Mouse (Mus musculus) layer of hippocampus, adult 6 months (tissue): ENCODE results near the gene Ebi3. TPM values are rescaled to one million over a fixed set of nuclear protein-coding genes. Genes with fewer than 3 reads are reported as not detected.

ENCODE experiments used
- long read RNA-seq, 2 experiments: library from polyadenylated mRNA; unstranded; transcript quantifications; one replicate each; pipeline ENCODE4 v2.0.0; 2019 to 2020
- polyA plus RNA-seq: library from polyadenylated mRNA; unstranded; fragments of <200 nt; fragmentation: Nextera tagmentation; gene quantifications from 2 replicates; pipeline ENCODE4 v1.2.3, GENCODE M21; 2021

Gene Ebi3
- polyA plus RNA-seq, result 1.6 and 1.9 TPM in 2 replicates
- long read RNA-seq, experiment 1, result 0 reads
- long read RNA-seq, experiment 2, partial matches to known transcripts, result 0 of 1 reads
- long read RNA-seq, experiment 2, other reads (novel, unspliced or antisense), result 1 of 1 reads

DNA sequence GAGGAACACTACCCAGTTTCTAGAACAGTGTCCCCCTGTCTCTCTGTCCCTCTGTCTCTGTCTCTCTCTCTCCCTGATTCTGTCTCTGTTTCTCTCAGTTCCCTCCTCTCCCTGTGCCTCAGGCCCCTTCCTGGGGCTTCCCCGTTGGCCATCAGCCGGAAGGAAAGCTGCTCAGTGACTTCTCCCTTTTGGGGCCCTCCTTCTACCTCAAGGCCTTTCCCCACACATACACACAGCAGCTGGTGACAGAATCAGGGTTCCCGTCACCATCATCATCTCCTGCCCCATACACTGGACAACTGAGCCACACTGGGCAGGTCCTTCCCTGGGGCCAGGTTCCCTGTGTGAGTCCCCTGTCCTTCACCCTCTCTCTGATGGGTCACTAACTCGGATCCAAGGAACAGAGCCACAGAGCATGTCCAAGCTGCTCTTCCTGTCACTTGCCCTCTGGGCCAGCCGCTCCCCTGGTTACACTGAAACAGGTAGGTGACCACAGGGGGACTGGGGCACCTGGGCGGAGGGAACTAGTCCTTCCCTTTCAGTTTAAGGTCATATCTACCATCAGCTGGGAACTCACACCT is at the start of gene Ebi3:
Gene Ebi3 (plus strand): TSS at position 194 of the 581 bp plus-strand sequence.

DNA sequence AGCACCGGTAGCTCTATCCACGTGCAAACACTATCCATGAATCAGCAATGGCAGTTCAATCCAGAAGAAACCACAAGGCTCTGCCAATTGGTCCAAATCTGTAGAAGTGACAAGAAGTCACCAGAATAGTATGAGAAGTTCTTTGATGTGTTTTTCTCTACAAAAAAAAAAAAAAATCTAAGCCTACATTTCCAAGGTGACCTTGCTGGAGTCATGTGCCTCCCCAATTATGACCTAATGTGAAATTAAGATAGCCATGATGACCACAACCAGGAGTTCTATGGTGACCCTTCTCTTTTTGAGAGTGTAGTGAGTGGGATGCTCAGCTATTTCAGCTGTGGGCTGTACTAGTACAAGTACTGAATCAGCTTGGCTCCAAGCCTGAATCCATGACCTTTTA is 3.0 kb upstream of the Ebi3 start, which contains the start of gene Zfp119b:
Gene Zfp119b (minus strand): TSS at position 101 of the 400 bp plus-strand sequence.

DNA sequence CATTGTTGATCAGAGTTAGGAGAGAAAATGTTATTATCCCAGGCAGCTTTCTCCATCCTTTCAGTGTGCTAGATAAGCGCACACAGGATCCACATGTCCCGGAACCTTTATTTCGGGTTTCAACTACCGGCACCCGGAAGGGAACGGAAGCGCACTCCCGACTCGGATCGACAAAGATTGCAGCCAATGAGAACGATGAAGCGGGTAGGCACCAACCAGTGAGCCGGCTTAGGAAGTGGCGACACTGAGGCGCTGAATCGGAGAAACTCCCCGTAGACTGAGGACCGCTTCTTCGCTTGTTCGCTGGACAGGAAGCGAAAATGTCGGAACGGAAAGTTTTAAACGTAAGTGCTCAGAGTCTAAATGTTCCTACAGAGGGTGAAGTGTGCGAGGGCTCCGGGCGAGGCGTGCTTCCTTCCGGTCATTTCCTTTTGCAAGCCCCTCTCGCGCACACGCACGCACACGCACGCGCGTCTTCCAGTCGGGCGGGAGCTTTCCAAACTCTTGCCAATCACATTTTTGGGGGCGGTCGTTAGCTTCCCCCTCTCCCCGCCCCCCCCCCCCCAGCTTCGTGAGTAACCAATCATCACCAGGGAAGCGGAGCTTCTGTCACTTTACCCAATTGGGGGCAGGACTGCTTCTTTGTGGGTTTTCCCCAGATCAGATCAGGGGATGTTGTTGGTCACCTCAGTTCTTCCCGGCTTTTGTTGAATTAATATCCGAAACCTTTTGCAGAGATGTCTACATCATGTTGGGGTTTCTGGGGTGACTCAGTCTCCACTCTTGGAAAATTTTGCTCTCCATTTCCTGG is 6.7 kb downstream of the Ebi3 start, which contains the start of gene Yju2:
Gene Yju2 (plus strand): TSS at position 182 of the 811 bp plus-strand sequence.

DNA sequence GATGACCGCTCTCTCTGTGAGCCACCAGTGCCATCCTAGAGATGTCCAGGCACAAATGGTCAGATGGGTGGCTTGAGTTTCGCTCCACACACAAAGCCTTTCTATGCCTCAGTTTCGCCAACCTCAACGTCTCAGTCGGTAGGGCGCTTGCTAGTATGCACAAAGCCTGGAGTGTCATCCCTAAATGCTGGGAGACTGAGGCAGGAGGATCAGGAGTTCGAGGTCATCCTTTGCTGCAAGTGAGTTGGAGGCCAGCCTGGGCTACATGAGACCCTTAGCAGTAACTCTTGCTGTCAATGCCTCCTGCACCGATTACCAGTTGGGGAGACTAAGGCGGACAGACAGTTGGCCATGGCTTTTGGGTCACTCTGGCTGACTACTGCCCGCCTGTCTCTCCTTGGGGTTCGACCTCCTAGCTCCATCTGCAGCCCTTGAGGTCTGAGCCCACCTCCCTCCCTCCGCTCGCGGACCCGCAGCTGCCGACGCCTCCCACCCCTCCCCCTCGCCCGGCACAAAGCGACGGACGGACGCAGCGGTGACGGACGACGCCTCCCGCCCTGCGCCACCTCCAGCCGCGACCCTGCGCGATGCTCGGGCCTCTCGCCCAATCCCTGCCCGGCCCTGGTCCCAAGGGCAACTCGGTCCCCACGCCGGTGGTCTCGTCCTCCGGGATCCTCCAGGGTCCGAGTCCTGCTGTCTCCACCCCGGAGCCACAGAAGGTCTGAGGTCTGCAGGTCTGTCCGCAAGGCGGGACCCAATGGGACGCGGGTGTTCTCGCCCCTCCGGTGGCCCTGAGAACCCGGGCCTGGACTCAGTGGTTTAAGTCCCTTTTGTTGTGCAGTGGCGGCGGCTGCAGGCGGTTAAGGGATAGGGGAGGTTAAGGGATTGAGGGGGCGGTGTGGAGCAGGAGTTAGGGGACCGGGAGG is 17.8 kb downstream of the Ebi3 start, which contains the start of gene Shd:
Gene Shd (plus strand): TSS at position 502 of the 926 bp plus-strand sequence.

DNA sequence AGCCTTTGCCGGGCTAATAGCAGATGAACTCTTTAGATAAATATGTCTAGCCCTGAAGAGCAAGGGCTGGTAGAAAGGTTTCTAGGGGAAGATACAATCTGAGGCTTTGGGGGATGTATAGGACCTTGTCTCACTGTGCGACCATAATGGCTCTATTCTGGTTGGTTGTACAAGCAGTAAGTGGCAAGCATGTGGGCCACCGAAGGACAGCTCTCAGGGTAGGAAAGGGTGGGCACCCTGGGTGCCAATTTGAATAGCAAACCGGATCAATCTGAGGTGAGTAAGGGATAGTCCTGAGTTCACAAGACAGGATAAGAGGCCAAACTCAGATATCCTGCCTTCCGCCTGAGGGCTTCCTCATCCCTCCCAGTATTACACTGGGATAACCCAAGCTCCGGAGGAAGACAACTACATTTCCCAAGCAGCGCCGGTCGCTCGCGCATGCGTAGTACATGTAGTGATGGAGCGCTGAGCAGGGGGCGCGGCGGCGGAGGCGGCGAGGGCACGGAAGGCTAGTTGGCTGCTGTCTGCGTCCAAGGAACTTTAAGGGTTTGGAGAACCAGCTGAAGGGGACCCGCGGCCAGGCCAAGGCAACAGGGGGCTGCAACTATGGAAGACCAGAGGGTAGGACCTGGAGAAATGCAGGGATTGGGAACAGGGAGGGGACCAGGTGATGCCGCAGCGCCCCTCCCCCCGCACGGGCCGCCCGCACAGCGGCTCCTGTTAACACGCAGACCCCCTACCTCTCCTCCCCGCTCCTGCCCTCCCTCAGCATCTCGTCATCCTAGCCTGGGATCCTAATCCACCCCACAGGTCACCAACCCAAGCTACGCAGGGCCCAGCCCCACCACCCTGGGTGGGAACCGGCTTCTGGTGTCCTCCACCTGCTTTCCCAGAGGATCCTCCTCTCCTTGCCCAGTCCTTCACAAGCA is 33.9 kb downstream of the Ebi3 start, which contains the start of gene Fsd1:
Gene Fsd1 (plus strand): TSS at position 480 of the 932 bp plus-strand sequence.

DNA sequence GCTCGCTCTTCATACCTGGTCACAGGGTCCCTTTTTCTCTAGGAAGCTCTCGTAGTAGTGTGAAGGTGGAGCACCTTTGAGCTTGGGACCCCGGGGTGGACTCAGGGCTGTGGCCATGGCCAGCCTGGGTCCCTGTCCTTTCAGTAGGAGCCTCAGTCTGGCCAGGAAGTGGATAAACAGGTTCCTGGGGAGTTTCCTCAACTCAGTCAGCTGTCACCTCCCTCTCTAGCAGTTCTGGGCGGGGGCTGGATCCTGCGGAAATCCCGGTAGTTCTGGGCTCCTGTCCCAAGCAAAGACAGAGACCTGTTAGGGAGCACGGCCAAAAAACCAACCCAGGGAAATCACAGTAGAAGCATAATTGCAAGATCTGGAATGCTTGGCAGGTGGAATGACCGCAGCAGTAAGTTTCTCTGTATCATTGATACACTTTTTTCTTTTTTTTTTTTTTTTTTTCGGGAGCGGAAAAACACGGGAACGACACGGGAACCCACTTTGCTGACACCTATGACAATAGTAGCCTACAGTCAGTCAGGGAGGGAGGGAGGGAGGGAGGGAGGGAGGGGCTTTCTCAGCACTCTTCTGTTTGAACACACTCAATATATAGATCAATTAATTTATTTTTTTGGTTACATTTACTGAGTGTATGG is 53.1 kb downstream of the Ebi3 start, which contains the start of the genes Stap2 and Mpnd:
Gene Stap2 (minus strand): TSS at position 170 of the 647 bp plus-strand sequence.
Gene Mpnd (plus strand): TSS at position 297 of the 647 bp plus-strand sequence.

Other genes with a start within 250 kb of the Ebi3 start
- 1.2 and 1.5 TPM in 2 replicates for gene Pot1b, start 240.0 kb upstream of the Ebi3 start, polyA plus RNA-seq
- gene Adgre4, start 202.7 kb upstream of the Ebi3 start, polyA plus RNA-seq, result not detected in 2 replicates
- 3.7 and 5.9 TPM in 2 replicates for gene Zfp119a, start 73.7 kb upstream of the Ebi3 start, polyA plus RNA-seq
- gene Zfp959, start 60.5 kb upstream of the Ebi3 start, polyA plus RNA-seq, result 6.0 TPM in 2 replicates
- 3.2 and 3.8 TPM in 2 replicates for gene Zfp119b, start 3.1 kb upstream of the Ebi3 start, polyA plus RNA-seq
- gene Yju2, start 6.5 kb downstream of the Ebi3 start, polyA plus RNA-seq, result 11.1 and 11.5 TPM in 2 replicates
- gene Shd, start 17.8 kb downstream of the Ebi3 start, polyA plus RNA-seq, result 22.8 and 32.3 TPM in 2 replicates
- gene Fsd1, start 33.9 kb downstream of the Ebi3 start, polyA plus RNA-seq, result 84.6 and 97.2 TPM in 2 replicates
- 0.28 and 0.35 TPM in 2 replicates for gene Stap2, start 52.9 kb downstream of the Ebi3 start, polyA plus RNA-seq
- gene Mpnd, start 53.1 kb downstream of the Ebi3 start, polyA plus RNA-seq, result 13.4 and 19.2 TPM in 2 replicates
- 37.8 and 39.8 TPM in 2 replicates for gene Sh3gl1, start 84.0 kb downstream of the Ebi3 start, polyA plus RNA-seq
- gene Chaf1a, start 87.8 kb downstream of the Ebi3 start, polyA plus RNA-seq, result 0.68 and 0.92 TPM in 2 replicates
- 84.0 and 89.6 TPM in 2 replicates for gene Ubxn6, start 122.4 kb downstream of the Ebi3 start, polyA plus RNA-seq
- gene Hdgfl2, start 127.0 kb downstream of the Ebi3 start, polyA plus RNA-seq, result 73.1 and 79.1 TPM in 2 replicates
- 0.13 and 0.18 TPM in 2 replicates for gene Plin4, start 157.2 kb downstream of the Ebi3 start, polyA plus RNA-seq
- gene Plin5, start 165.0 kb downstream of the Ebi3 start, polyA plus RNA-seq, result 2.0 and 2.2 TPM in 2 replicates
- 1.5 and 1.8 TPM in 2 replicates for gene Lrg1, start 169.4 kb downstream of the Ebi3 start, polyA plus RNA-seq
- gene Sema6b, start 187.7 kb downstream of the Ebi3 start, polyA plus RNA-seq, result 3.9 and 4.9 TPM in 2 replicates
- gene Tnfaip8l1, start 209.8 kb downstream of the Ebi3 start, polyA plus RNA-seq, result 7.2 and 9.1 TPM in 2 replicates
- gene Mydgf, start 231.3 kb downstream of the Ebi3 start, polyA plus RNA-seq, result 83.8 and 89.4 TPM in 2 replicates